Mouse (Mus musculus) hindbrain, embryonic 12.5 days (tissue): Measurements from ENCODE around the gene Lrrc57. TPM values are rescaled to one million over a fixed set of nuclear protein-coding genes. Genes with fewer than 3 reads are reported as not detected.

Experiments
- ATAC-seq: fragments of 200-750 bp; cut with Nextera tagmentation; 2 replicates; pipeline ENCODE4 v1.8.0; 2017; ENCODE audit warnings: moderate TSS enrichment; ENCODE audit not compliant: low FRiP score
- H3K27ac ChIP-seq: fragments of 300-500 bp; sonication (generic); 2 replicates; pipeline ENCODE4 v1.5.1; 2016; ENCODE audit warnings: mild to moderate bottlenecking
- H3K27me3 ChIP-seq: fragments of 300-500 bp; sonication (generic); 2 replicates; pipeline ENCODE4 v1.6.1; 2016; ENCODE audit warnings: mild to moderate bottlenecking
- H3K36me3 ChIP-seq: fragments of 300-500 bp; sonication (generic); 2 replicates; pipeline ENCODE4 v1.6.1; 2016; ENCODE audit warnings: mild to moderate bottlenecking
- H3K4me1 ChIP-seq: fragments of 300-500 bp; sonication (generic); 2 replicates; pipeline ENCODE4 v1.6.1; 2016
- H3K4me2 ChIP-seq: fragments of 300-500 bp; sonication (generic); replicated peaks from 2 replicates; pipeline ENCODE4 v1.6.1; 2016; ENCODE audit warnings: mild to moderate bottlenecking
- H3K4me3 ChIP-seq: fragments of 300-500 bp; sonication (generic); 2 replicates; pipeline ENCODE4 v1.5.1; 2016; ENCODE audit warnings: mild to moderate bottlenecking
- H3K9ac ChIP-seq: fragments of 300-500 bp; sonication (generic); 2 replicates; pipeline ENCODE4 v1.6.1; 2016; ENCODE audit warnings: mild to moderate bottlenecking, moderate library complexity
- H3K9me3 ChIP-seq: fragments of 300-500 bp; sonication (generic); replicated peaks from 2 replicates; pipeline ENCODE4 v1.6.1; 2016; ENCODE audit warnings: mild to moderate bottlenecking
- WGBS: fragments of 180-500 bp; shearing (Covaris S2); methylation state at CpG from one replicate; pipeline ENCODE4 v1.1.7; 2016; 5-methylcytosine and 5-hydroxymethylcytosine counted together
- polyA plus RNA-seq: library from polyadenylated mRNA; unstranded; fragments of >200 nt; fragmentation: Nextera tagmentation; extraction: Ambion mirVana; gene quantifications from 2 replicates; pipeline ENCODE4 v1.2.1, GENCODE M21; 2016

Gene Lrrc57
- polyA plus RNA-seq, 1 experiment from 2014 or later = 38.6 TPM

DNA sequence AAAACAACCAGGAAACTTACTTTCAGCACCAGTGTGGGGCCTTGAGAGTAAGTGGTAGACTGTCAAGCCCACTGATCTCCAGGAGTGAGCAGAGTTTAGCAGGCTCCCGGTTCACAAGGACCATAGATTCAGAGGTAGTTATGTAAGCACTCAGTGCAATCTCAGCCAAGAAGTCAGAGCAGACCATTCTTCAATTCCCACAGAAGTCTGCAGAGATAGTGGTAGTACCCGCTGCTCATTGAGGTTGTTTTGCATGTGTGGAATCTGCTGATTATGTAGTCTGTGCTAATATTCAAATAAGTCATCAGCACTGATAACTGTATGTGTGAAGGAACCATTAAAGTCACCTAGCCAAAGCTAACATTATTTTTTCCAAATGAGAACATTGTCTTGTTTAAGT, 21.3 kb upstream of the Lrrc57 start:
- no peaks in the 10 kb centered on the region for H3K27me3 ChIP-seq
- H3K9me3 ChIP-seq = no peaks in the 10 kb centered on the region
- no peak for ATAC-seq
- no peak overlapping the region for H3K4me3 ChIP-seq
- no peak overlapping the region for H3K4me2 ChIP-seq
- no peak overlapping the region for H3K27ac ChIP-seq
- H3K9ac ChIP-seq = no peak overlapping the region
- 71% methylated on average over 2 of the region's 2 CpGs for WGBS
- peaks cover 4% of the 10 kb centered on the region; the same call in 1 of the 2 replicates for H3K36me3 ChIP-seq
- 0 out of 2 replicates have a peak, but pooled peaks cover 2% of the 10 kb centered on the region for H3K4me1 ChIP-seq

GRCm38 (mm10) chr2:120630246-120630645, 20.9 kb upstream of the Lrrc57 start:
- Histone ChIP-seq H3K36me3 (peaks cover 1% of the 10 kb centered on the region; the same call in 1 of the 2 replicates), H3K9me3 (no peaks in the 10 kb centered on the region), H3K4me1 (0 out of 2 replicates have a peak, but pooled peaks cover 2% of the 10 kb centered on the region), H3K9ac (no peak overlapping the region), H3K27me3 (no peaks in the 10 kb centered on the region), H3K4me3 (no peak overlapping the region), H3K27ac (no peak overlapping the region), H3K4me2 (no peak overlapping the region)
- 90% methylated on average over 2 of the region's 2 CpGs for WGBS
- ATAC-seq = no peak

DNA sequence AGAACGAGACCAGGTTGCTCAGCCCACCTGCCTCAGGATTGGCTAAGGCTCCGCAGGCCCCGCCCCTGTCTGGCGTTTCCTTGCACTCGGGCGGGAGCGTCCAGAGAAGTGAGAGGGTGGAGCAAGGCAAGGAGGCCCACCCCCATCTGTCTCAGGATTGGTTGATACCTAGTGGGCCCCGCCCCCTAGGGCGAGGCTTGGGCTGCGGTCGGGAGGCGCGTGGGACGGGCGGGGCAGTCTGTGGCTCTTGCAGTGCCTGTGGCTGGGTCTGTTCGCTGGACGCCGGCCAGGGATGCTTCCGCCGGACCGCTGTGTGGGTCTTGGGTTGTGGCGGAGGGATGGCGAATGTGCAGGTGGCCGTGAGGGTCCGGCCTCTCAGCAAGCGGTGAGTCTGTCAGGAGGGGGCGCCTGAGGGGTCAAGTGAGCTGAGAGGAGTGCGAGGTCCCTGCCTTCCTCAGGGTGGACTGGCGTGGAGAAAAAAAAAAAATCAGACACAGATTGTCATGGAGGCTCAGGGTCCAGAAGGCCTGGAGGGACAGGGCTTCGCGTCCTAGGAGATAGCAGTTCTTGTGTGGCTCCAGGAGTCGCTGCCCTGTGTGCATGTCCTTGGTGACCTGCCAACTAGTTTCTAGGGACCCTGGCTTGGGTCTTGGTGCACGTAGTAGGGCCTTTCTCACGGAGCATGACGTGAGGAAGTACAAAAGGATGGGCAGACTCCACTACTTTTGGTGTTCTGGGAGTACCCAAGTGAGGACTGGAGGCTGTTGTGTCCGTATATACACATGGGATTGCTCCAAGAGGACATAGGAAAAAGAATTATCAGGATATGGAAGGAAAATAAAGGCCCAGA, 19.8 kb upstream of the Lrrc57 start, which contains the start of gene Stard9:
Gene Stard9 (plus strand): TSS at position 236 of the 850 bp plus-strand sequence.
- Histone ChIP-seq H3K27me3 (no peaks in the 10 kb centered on the region), H3K9me3 (no peaks in the 10 kb centered on the region), H3K9ac (peak within 1 kb of the TSS; percentile 68), H3K4me3 (peak within 1 kb of the TSS; percentile 51), H3K4me1 (0 out of 2 replicates have a peak, but pooled peaks cover 2% of the 10 kb centered on the region), H3K27ac (peak within 1 kb of the TSS; percentile 64; the same call in 1 of the 2 replicates), H3K36me3 (no peaks in the 10 kb centered on the region; the same call in 1 of the 2 replicates), H3K4me2 (peak within 1 kb of the TSS; percentile 62)
- 2% methylated on average over 36 of the region's 36 CpGs for WGBS
- peak; percentile 100 for ATAC-seq

DNA sequence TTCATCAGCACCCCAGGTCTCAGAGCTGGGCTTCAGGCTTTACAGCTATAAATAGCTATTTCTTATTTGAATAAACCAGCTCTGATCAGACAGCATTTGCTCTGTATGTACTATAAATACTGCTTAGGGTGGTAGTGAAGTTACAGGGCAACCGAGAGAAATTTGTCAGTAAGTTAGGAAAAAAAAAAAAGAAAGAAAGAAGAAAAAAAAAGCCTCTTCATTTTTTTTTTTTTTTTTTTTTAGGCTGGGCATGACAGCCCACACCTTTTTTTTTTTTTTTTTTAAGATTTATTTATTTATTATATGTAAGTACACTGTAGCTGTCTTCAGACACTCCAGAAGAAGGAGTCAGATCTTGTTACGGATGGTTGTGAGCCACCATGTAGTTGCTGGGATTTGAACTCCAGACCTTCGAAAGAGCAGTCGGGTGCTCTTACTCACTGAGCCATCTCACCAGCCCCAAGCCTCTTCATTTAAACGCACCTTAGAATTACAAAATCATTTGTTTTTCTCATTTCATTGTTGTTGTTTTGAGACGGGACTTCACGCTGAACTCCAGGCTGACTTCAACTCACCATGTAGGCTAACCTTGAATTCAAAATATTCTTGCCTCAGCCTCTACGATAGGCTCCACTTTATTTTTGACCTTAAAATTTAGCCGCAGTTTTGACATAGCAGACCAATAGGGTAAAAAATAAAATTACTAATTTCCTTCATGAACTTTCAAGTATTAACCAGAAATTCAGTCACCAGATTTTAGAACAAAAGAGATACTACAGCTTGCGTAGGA, 19.0 kb upstream of the Lrrc57 start:
- peak; percentile 44 for ATAC-seq
- no peaks in the 10 kb centered on the region for H3K9me3 ChIP-seq
- 0 out of 2 replicates have a peak, but pooled peaks cover 2% of the 10 kb centered on the region for H3K4me1 ChIP-seq
- no peaks in the 10 kb centered on the region for H3K27me3 ChIP-seq
- WGBS = 31% methylated on average over 10 of the region's 10 CpGs
- H3K9ac ChIP-seq = no peak overlapping the region
- no peaks in the 10 kb centered on the region; the same call in 1 of the 2 replicates for H3K36me3 ChIP-seq
- peak overlapping the region; percentile 51 for H3K4me3 ChIP-seq
- peak overlapping the region; percentile 48; the same call in 1 of the 2 replicates for H3K27ac ChIP-seq
- peak overlapping the region; percentile 62 for H3K4me2 ChIP-seq

- Histone ChIP-seq H3K36me3 (peaks cover 16% of the 10 kb centered on the region), H3K9me3 (no peaks in the 10 kb centered on the region), H3K9ac (no peak overlapping the region), H3K27me3 (no peaks in the 10 kb centered on the region), H3K4me3 (no peak overlapping the region), H3K4me2 (no peak overlapping the region), H3K4me1 (no peaks in the 10 kb centered on the region), H3K27ac (no peak overlapping the region)
- no peak for ATAC-seq
Observed at GRCm38 (mm10) chr2:120622920-120623319, 13.6 kb upstream of the Lrrc57 start.

- Histone ChIP-seq H3K4me1 (no peaks in the 10 kb centered on the region), H3K9me3 (no peaks in the 10 kb centered on the region), H3K9ac (no peak overlapping the region), H3K4me3 (no peak overlapping the region), H3K36me3 (peaks cover 32% of the 10 kb centered on the region), H3K27me3 (no peaks in the 10 kb centered on the region), H3K27ac (no peak overlapping the region), H3K4me2 (no peak overlapping the region)
- 100% methylated on average over 1 of the region's 1 CpGs for WGBS
- ATAC-seq = no peak
Observed at GRCm38 (mm10) chr2:120619538-120619937, 10.2 kb upstream of the Lrrc57 start.

DNA sequence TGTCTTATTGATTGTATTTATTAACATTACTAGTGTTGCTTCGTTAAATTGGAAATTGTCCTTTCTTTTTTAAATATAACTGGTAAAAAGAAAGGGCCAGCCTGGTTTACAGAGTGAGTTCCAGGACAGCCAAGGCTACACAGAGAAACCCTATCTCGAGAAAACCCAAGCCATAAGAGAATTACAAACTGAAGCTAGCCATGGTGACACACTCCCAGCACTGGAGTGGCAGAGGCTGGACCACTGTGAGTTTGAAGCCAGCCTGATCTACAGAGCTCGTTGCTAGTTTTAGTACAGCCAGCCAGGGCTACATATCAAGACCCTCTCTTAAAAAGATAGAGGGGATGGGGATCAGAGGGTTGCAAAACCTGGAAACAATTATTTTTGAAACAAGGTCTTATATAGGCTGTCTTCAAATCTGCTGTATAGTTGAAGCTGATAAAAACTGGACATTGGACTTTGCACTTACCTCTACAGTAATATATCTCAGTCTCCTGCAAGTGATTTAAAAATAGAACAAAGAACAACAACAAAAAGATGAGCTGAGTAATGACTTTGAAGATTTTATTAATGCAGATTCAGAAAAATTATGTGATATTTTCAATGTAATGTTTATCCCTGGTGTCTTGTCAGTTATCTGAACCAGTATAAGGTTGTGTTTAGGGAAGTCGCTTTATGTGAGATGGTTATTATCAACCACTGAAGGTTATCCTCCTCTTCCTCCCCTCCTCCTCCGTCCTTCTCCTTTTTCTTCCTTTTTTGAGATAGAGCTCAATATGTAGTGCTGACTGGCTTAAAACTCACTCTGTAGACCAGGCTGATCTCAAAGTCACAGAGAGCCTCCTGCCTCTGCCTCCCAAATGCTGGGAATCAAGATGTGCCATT, 7.2 kb upstream of the Lrrc57 start:
- no peak overlapping the region for H3K27ac ChIP-seq
- no peaks in the 10 kb centered on the region for H3K9me3 ChIP-seq
- H3K27me3 ChIP-seq = no peaks in the 10 kb centered on the region
- 91% methylated on average over 5 of the region's 5 CpGs for WGBS
- no peak for ATAC-seq
- H3K4me3 ChIP-seq = no peak overlapping the region
- H3K36me3 ChIP-seq = peaks cover 36% of the 10 kb centered on the region
- H3K4me2 ChIP-seq = no peak overlapping the region
- H3K9ac ChIP-seq = no peak overlapping the region
- no peaks in the 10 kb centered on the region for H3K4me1 ChIP-seq

DNA sequence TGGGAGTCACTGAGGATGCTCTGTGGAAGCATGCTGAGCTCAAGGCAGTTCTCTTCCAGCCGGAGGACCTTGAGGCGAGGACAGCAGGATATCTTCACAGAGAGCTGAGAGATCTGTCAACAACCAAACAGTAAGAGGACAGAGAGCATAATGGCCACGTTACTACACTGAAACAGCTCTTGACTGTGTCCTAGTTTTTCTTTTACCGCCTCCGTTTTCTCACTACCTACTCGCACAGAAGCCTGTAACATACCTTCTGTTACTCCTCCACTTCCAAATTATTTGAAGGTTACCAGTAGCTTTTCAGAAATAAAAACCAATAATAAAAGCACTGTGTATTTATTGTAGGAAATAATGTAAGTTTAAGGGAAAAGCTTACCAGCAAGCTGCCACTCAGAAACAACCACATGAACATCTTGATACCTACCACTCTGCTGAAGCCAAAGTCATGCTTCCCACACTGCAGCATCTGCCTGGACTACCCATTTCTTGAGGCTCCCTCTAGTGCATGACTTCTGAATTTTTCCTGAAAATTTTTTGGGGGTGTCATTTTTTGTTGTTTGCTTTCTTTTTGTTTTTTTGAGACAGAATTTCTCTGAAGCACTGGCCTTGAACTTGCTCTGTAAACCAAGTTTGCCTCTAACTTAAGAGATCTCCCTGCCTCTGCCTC, 3.2 kb downstream of the Lrrc57 start:
- no peak for ATAC-seq
- Histone ChIP-seq H3K27ac (no peak overlapping the region), H3K4me2 (no peak overlapping the region), H3K9me3 (no peaks in the 10 kb centered on the region), H3K4me3 (no peak overlapping the region), H3K36me3 (peaks cover 19% of the 10 kb centered on the region), H3K27me3 (no peaks in the 10 kb centered on the region), H3K4me1 (peaks cover 18% of the 10 kb centered on the region), H3K9ac (no peak overlapping the region)
- 91% methylated on average over 6 of the region's 6 CpGs for WGBS

- H3K4me1 ChIP-seq = no peaks in the 10 kb centered on the region
- no peak overlapping the region for H3K4me3 ChIP-seq
- H3K27me3 ChIP-seq = no peaks in the 10 kb centered on the region
- H3K9me3 ChIP-seq = no peaks in the 10 kb centered on the region
- peaks cover 55% of the 10 kb centered on the region for H3K36me3 ChIP-seq
- ATAC-seq = no peak
- no peak overlapping the region for H3K9ac ChIP-seq
- no peak overlapping the region for H3K4me2 ChIP-seq
- no peak overlapping the region for H3K27ac ChIP-seq
- WGBS = 93% methylated on average over 4 of the region's 4 CpGs
Observed at GRCm38 (mm10) chr2:120599506-120599905, 9.8 kb downstream of the Lrrc57 start.

DNA sequence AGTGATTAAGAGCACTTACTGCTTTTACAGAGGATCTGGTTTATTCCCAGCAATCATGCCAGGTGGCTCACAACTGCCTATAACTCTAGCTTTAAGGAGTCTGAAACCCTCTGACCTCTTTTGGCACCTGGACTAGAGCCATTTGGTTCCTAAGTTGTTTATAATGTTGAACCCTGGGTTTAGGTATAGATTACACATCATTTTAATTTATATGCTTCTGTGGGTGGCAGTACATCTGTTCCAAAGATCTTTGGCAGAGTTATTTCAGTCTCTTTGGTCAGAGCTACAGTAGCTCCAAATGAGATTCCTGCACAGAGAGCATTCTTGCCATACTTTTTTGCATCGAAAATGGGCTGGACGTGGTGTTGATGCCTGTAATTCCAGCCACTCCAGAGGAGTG, 11.6 kb downstream of the Lrrc57 start:
- no peak overlapping the region for H3K4me3 ChIP-seq
- ATAC-seq = no peak

DNA sequence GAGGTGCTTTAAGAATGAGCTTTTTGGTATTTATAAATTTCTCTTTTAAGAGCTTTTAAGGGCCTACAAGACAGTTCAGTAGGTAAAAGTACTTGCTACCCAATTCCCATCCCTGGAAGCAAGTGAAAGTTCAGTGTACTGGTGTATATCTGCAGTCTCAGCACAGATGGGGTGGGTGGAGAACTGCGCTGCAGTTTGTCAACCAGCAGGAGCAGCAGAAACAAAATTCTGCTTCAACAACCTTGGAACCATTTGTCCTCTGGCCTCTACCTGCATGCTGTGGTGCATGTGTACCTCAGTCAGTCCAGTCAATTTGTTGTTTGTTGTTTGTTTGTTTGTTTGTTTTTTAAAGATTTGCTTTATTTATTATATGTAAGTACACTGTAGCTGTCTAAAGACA, 17.1 kb downstream of the Lrrc57 start:
- no peaks in the 10 kb centered on the region for H3K27me3 ChIP-seq
- H3K9ac ChIP-seq = no peak overlapping the region
- H3K36me3 ChIP-seq = peaks cover 30% of the 10 kb centered on the region
- ATAC-seq = no peak
- 96% methylated on average over 1 of the region's 1 CpGs for WGBS
- no peaks in the 10 kb centered on the region for H3K4me1 ChIP-seq
- no peak overlapping the region for H3K4me3 ChIP-seq
- no peak overlapping the region for H3K4me2 ChIP-seq
- no peak overlapping the region for H3K27ac ChIP-seq
- no peaks in the 10 kb centered on the region for H3K9me3 ChIP-seq

More for the DNA sequence above, 11.6 kb downstream of the Lrrc57 start:
- peaks cover 48% of the 10 kb centered on the region for H3K36me3 ChIP-seq
- H3K4me1 ChIP-seq = no peaks in the 10 kb centered on the region
- H3K9me3 ChIP-seq = no peaks in the 10 kb centered on the region
- H3K27me3 ChIP-seq = no peaks in the 10 kb centered on the region
- no peak overlapping the region for H3K9ac ChIP-seq
- H3K27ac ChIP-seq = no peak overlapping the region
- WGBS = 83% methylated on average over 2 of the region's 2 CpGs
- H3K4me2 ChIP-seq = no peak overlapping the region
